ENCODE assay signal across 10 mouse cellular contexts in genomic region chr11:114850066-114850451, GRCm38 (mm10). TPM values are rescaled to one million over a fixed set of nuclear protein-coding genes. Genes with fewer than 3 reads are reported as not detected.
DNase-seq lines count a peak whose midpoint lies in the region; ATAC-seq and TF ChIP-seq lines count a peak whose summit lies in the region.
"Had no signal": no experiment of that assay in that cellular context is flagged by ENCODE, and none has a peak within 500 bp of the region (broad histone marks: within the 10 kb centered on the region; RNA-seq: fewer than 3 reads in every experiment).

No protein-coding gene starts in this region.

- H3K36me3 ChIP-seq in lung, embryonic 16.5 days (ENCODE audit: control insufficient read depth, insufficient read depth, low read length): no peaks in the 10 kb centered on the region
- no peaks in the 10 kb centered on the region for H3K36me3 ChIP-seq in hindbrain, embryonic 16.5 days (ENCODE audit: control insufficient read depth, insufficient read depth, low read length)
- no peaks in the 10 kb centered on the region for H3K36me3 ChIP-seq in liver, embryonic 12.5 days
- H3K36me3 ChIP-seq in stomach, postnatal 0 days (ENCODE audit: control insufficient read depth, insufficient read depth, low read length): no peaks in the 10 kb centered on the region

- H3K9ac ChIP-seq in lung, embryonic 16.5 days (ENCODE audit: low read length): peak overlapping the region; percentile 87
- no peak overlapping the region for H3K9ac ChIP-seq in hindbrain, embryonic 16.5 days (ENCODE audit: low read depth, low read length)
- no peak overlapping the region for H3K9ac ChIP-seq in liver, embryonic 12.5 days
- H3K9ac ChIP-seq in stomach, postnatal 0 days (ENCODE audit: low read length): no peak overlapping the region

- peak; percentile 5 for ATAC-seq in lung, embryonic 16.5 days (ENCODE audit: low read depth)
- ATAC-seq in hindbrain, embryonic 16.5 days: no peak
- no peak for ATAC-seq in liver, embryonic 12.5 days
- peak; percentile 1; the same call in 1 of the 2 replicates for ATAC-seq in stomach, postnatal 0 days (ENCODE audit: low FRiP score, low TSS enrichment)

- no peak for TF ChIP-seq EP300 in stomach, postnatal 0 days (optimal IDR thresholded peaks at IDR 0.05)

- peak overlapping the region; percentile 78 for H3K4me2 ChIP-seq in lung, embryonic 16.5 days (ENCODE audit: low read depth, low read length)
- peak overlapping the region; percentile 99; the same call in 1 of the 2 replicates for H3K4me2 ChIP-seq in hindbrain, embryonic 16.5 days (ENCODE audit: low read length)
- peak overlapping the region; percentile 77 for H3K4me2 ChIP-seq in liver, embryonic 12.5 days
- H3K4me2 ChIP-seq in stomach, postnatal 0 days (replicated peaks; ENCODE audit: low read depth): peak overlapping the region; percentile 99

- no peak for DNase-seq in lung, postnatal 25 days (ENCODE audit: low spot score)
- DNase-seq in stomach, postnatal 0 days (ENCODE audit: low spot score): no peak
- DNase-seq in right cerebral cortex, postnatal 14 days: no peak
- DNase-seq in frontal cortex, postnatal 14 days (ENCODE audit: low spot score in 2 of 2): no peak
- DNase-seq in spleen, postnatal 14 days (ENCODE audit: low spot score in 2 of 2): no peak

- H3K27ac ChIP-seq in lung, embryonic 16.5 days (ENCODE audit: low read length): peak overlapping the region; percentile 90
- H3K27ac ChIP-seq in hindbrain, embryonic 16.5 days (ENCODE audit: low read depth, low read length): no peak overlapping the region
- H3K27ac ChIP-seq in liver, embryonic 12.5 days: peak overlapping the region; percentile 16; the same call in 1 of the 2 replicates
- H3K27ac ChIP-seq in stomach, postnatal 0 days (replicated peaks): 0 out of 2 replicates have a peak overlapping the region, but pooled peaks have one; percentile 35

- WGBS in lung, embryonic 16.5 days: 27% methylated on average over 5 of the region's 5 CpGs
- WGBS in hindbrain, embryonic 16.5 days: 22% methylated on average over 5 of the region's 5 CpGs
- WGBS in liver, embryonic 12.5 days (ENCODE audit: insufficient replicate concordance): 31% methylated on average over 5 of the region's 5 CpGs
- 50% methylated on average over 5 of the region's 5 CpGs for WGBS in stomach, postnatal 0 days

- no peak for TF ChIP-seq CTCF in stomach, postnatal 0 days (IDR thresholded peaks at IDR 0.05; ENCODE audit: low read depth)

- peak overlapping the region; percentile 76; the same call in 1 of the 2 replicates for H3K4me3 ChIP-seq in lung, embryonic 16.5 days (ENCODE audit: low read length)
- H3K4me3 ChIP-seq in hindbrain, embryonic 16.5 days (ENCODE audit: low read length): no peak overlapping the region
- peak overlapping the region; percentile 57 for H3K4me3 ChIP-seq in liver, embryonic 12.5 days
- no peak overlapping the region for H3K4me3 ChIP-seq in stomach, postnatal 0 days (ENCODE audit: low read depth, low read length)
- H3K4me3 ChIP-seq: erythroblast, embryonic 14.5 days had no signal

- H3K27me3 ChIP-seq in lung, embryonic 16.5 days (ENCODE audit: control insufficient read depth, insufficient read depth, low read depth, low read length): no peaks in the 10 kb centered on the region
- peaks cover 32% of the 10 kb centered on the region for H3K27me3 ChIP-seq in hindbrain, embryonic 16.5 days (replicated peaks; ENCODE audit: control insufficient read depth, insufficient read depth, low read length)
- H3K27me3 ChIP-seq in liver, embryonic 12.5 days (replicated peaks): peaks cover 69% of the 10 kb centered on the region
- no peaks in the 10 kb centered on the region for H3K27me3 ChIP-seq in stomach, postnatal 0 days (ENCODE audit: control insufficient read depth, insufficient read depth, low read length)

- H3K4me1 ChIP-seq in lung, embryonic 16.5 days (replicated peaks; ENCODE audit: control insufficient read depth, insufficient read depth, low read length): peaks cover 21% of the 10 kb centered on the region; the same call in 1 of the 2 replicates
- peaks cover 16% of the 10 kb centered on the region for H3K4me1 ChIP-seq in hindbrain, embryonic 16.5 days (ENCODE audit: control insufficient read depth, insufficient read depth, low read depth, low read length)
- peaks cover 60% of the 10 kb centered on the region for H3K4me1 ChIP-seq in liver, embryonic 12.5 days
- peaks cover 3% of the 10 kb centered on the region; the same call in 1 of the 2 replicates for H3K4me1 ChIP-seq in stomach, postnatal 0 days (replicated peaks; ENCODE audit: control insufficient read depth, insufficient read depth)

- no peaks in the 10 kb centered on the region for H3K9me3 ChIP-seq in lung, embryonic 16.5 days (ENCODE audit: control insufficient read depth, low read length)
- H3K9me3 ChIP-seq in hindbrain, embryonic 16.5 days (ENCODE audit: control insufficient read depth, low read length): no peaks in the 10 kb centered on the region
- no peaks in the 10 kb centered on the region for H3K9me3 ChIP-seq in liver, embryonic 12.5 days (replicated peaks)
- no peaks in the 10 kb centered on the region for H3K9me3 ChIP-seq in stomach, postnatal 0 days (ENCODE audit: control insufficient read depth, low read length)

RNA-seq across cellular contexts. Expression of gene Gprc5c, which starts 0.9 kb away (rescaled TPM):
- 30.7 and 33.2 TPM in 2 replicates for polyA plus RNA-seq in lung, embryonic 16.5 days (2015; fragmentation: Nextera tagmentation; extraction: Ambion mirVana)
- 9.7 and 12.9 TPM in 2 replicates for polyA plus RNA-seq in hindbrain, embryonic 16.5 days (2015; fragmentation: Nextera tagmentation; extraction: Ambion mirVana)
- 14.3 TPM in 2 replicates for polyA plus RNA-seq in liver, embryonic 12.5 days (2016; fragmentation: Nextera tagmentation; extraction: Ambion mirVana)
- 10.8 and 11.2 TPM in 2 replicates for polyA plus RNA-seq in stomach, postnatal 0 days (2015; fragmentation: Nextera tagmentation; extraction: Ambion mirVana)

RNA-seq across cellular contexts. Expression of gene Cd300a, which starts 39.8 kb away (rescaled TPM):
- 1.4 and 1.7 TPM in 2 replicates for polyA plus RNA-seq in lung, embryonic 16.5 days (2015; fragmentation: Nextera tagmentation; extraction: Ambion mirVana)
- 0.97 and 1.6 TPM in 2 replicates for polyA plus RNA-seq in hindbrain, embryonic 16.5 days (2015; fragmentation: Nextera tagmentation; extraction: Ambion mirVana)
- 3.7 and 4.6 TPM in 2 replicates for polyA plus RNA-seq in liver, embryonic 12.5 days (2016; fragmentation: Nextera tagmentation; extraction: Ambion mirVana)
- polyA plus RNA-seq in stomach, postnatal 0 days (2015; fragmentation: Nextera tagmentation; extraction: Ambion mirVana): 1.5 and 2.1 TPM in 2 replicates
- polyA plus RNA-seq: erythroblast, embryonic 14.5 days had no signal

RNA-seq across cellular contexts. Expression of gene Gpr142, which starts 51.3 kb away (rescaled TPM):
- polyA plus RNA-seq in lung, embryonic 16.5 days (2015; fragmentation: Nextera tagmentation; extraction: Ambion mirVana): not detected in 2 replicates
- not detected in 2 replicates for polyA plus RNA-seq in hindbrain, embryonic 16.5 days (2015; fragmentation: Nextera tagmentation; extraction: Ambion mirVana)
- polyA plus RNA-seq in liver, embryonic 12.5 days (2016; fragmentation: Nextera tagmentation; extraction: Ambion mirVana): not detected in 2 replicates
- 0.08 TPM in 1 of 2 replicates, not detected in the other for polyA plus RNA-seq in stomach, postnatal 0 days (2015; fragmentation: Nextera tagmentation; extraction: Ambion mirVana)
- polyA plus RNA-seq: erythroblast, embryonic 14.5 days; testis, adult 2 months had no signal

RNA-seq across cellular contexts. Expression of gene Btbd17, which starts 54.3 kb away (rescaled TPM):
- polyA plus RNA-seq in lung, embryonic 16.5 days (2015; fragmentation: Nextera tagmentation; extraction: Ambion mirVana): 0.23 and 0.34 TPM in 2 replicates
- 22.4 and 24.2 TPM in 2 replicates for polyA plus RNA-seq in hindbrain, embryonic 16.5 days (2015; fragmentation: Nextera tagmentation; extraction: Ambion mirVana)
- not detected in 2 replicates for polyA plus RNA-seq in liver, embryonic 12.5 days (2016; fragmentation: Nextera tagmentation; extraction: Ambion mirVana)
- 0.44 and 0.74 TPM in 2 replicates for polyA plus RNA-seq in stomach, postnatal 0 days (2015; fragmentation: Nextera tagmentation; extraction: Ambion mirVana)
- polyA plus RNA-seq: erythroblast, embryonic 14.5 days had no signal

Comparison
In these comparisons a context has a peak if more than half of its experiments do, and no peak if none do; other contexts are left out.
1. ATAC-seq: peak in lung, embryonic 16.5 days (single experiment) and stomach, postnatal 0 days (single experiment); none in hindbrain, embryonic 16.5 days (single experiment) and liver, embryonic 12.5 days (single experiment).
2. H3K4me3 ChIP-seq: peak in lung, embryonic 16.5 days (single experiment) and liver, embryonic 12.5 days (single experiment); none in hindbrain, embryonic 16.5 days (single experiment) and stomach, postnatal 0 days (single experiment).
3. Peak in every context shown above with its lines, with median percentiles within 50 percentile points of each other: H3K4me2 ChIP-seq.